Mouse (Mus musculus): ENCODE measurements around the gene Golga1. TPM values are rescaled to one million over a fixed set of nuclear protein-coding genes. Genes with fewer than 3 reads are reported as not detected.

Gene Golga1
- polyA plus RNA-seq, 1 experiment from 2014 or later: 28.8 TPM

Other genes with a start within 250 kb of the Golga1 start
- gene Nr6a1, start 137.9 kb downstream of the Golga1 start, polyA plus RNA-seq (2014; fragmentation: Nextera tagmentation; extraction: Ambion mirVana): 2.4 TPM in 2 replicates
- 0.91 and 1.2 TPM in 2 replicates for gene Olfml2a, start 133.6 kb downstream of the Golga1 start, polyA plus RNA-seq (2014; fragmentation: Nextera tagmentation; extraction: Ambion mirVana)
- 1.1 and 1.3 TPM in 2 replicates for gene Wdr38, start 68.1 kb downstream of the Golga1 start, polyA plus RNA-seq (2014; fragmentation: Nextera tagmentation; extraction: Ambion mirVana)
- 117 and 124 TPM in 2 replicates for gene Arpc5l, start 60.2 kb downstream of the Golga1 start, polyA plus RNA-seq (2014; fragmentation: Nextera tagmentation; extraction: Ambion mirVana)
- 1,154 and 1,176 TPM in 2 replicates for gene Rpl35, start 59.9 kb downstream of the Golga1 start, polyA plus RNA-seq (2014; fragmentation: Nextera tagmentation; extraction: Ambion mirVana)
- 6.6 and 8.5 TPM in 2 replicates for gene Scai, start 125.2 kb upstream of the Golga1 start, polyA plus RNA-seq (2014; fragmentation: Nextera tagmentation; extraction: Ambion mirVana)
- 72.7 and 76.0 TPM in 2 replicates for gene Ppp6c, start 160.9 kb upstream of the Golga1 start, polyA plus RNA-seq (2014; fragmentation: Nextera tagmentation; extraction: Ambion mirVana)

Data from intestine, embryonic 14.5 days (tissue).